Mouse (Mus musculus) adrenal gland, postnatal 14 days (tissue): Measurements from ENCODE around the gene Vsig2. TPM values are rescaled to one million over a fixed set of nuclear protein-coding genes. Genes with fewer than 3 reads are reported as not detected.
A peak's percentile ranks its signal among the peaks of the same experiment; 100 is the strongest.

Experiments used
- DNase-seq: peaks from one replicate; pipeline ENCODE4 v3.0.0; 2021; ENCODE audit warnings: mixed read lengths
- total RNA-seq: library from RNA; stranded (reverse); gene quantifications from 2 replicates; pipeline ENCODE4 v1.2.3, GENCODE M21; 2021

Gene Vsig2
- total RNA-seq, 1 experiment from 2014 or later, result 5.2 TPM

DNA sequence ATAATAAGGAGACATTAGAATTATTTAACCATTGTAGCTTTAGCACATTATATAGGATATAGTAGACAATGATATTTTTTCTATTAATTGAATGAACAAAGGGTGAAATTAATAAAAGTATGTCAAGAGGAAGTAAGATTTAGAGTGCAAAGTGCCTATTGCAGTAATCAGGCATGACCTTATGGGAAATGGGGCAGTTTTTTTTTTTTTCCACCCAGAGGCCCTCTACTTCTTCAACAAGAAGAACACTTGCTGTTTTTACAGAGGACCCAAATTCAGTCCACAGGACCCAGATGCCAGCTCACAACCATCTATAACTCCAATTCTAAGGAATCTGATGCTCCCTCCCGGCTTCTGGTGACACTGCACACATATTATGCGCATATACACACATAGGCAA lies 21.6 kb downstream of the Vsig2 start:
- no peak for DNase-seq

- DNase-seq, result no peak
Observed at GRCm38 (mm10) chr9:37563805-37564204, 24.8 kb downstream of the Vsig2 start.

DNA sequence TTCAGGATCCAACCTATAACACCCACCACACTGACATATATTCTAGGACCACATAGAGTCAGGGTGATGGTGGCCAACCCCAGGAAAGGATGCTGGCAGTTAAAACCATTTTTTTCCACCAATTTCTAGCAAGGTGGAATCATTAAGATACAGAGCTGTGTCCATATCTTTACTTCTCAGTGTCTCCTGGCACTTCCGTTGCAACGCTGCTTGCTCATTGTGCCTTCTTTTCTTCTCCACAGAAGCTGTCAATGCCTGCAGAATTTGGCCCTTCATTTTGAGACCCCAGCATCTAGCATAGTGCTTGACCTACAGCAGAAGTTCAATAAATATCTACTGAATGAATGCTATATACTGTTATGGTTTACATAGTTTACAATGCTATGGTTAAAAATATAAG lies 28.0 kb downstream of the Vsig2 start:
- no peak for DNase-seq

GRCm38 (mm10) chr9:37567454-37567853 lies 28.4 kb downstream of the Vsig2 start:
- DNase-seq, result no peak

- DNase-seq, result peak; percentile 38
Observed at GRCm38 (mm10) chr9:37567892-37568604, 29.0 kb downstream of the Vsig2 start.

GRCm38 (mm10) chr9:37568605-37569214 lies 29.7 kb downstream of the Vsig2 start:
- DNase-seq, result no peak

DNA sequence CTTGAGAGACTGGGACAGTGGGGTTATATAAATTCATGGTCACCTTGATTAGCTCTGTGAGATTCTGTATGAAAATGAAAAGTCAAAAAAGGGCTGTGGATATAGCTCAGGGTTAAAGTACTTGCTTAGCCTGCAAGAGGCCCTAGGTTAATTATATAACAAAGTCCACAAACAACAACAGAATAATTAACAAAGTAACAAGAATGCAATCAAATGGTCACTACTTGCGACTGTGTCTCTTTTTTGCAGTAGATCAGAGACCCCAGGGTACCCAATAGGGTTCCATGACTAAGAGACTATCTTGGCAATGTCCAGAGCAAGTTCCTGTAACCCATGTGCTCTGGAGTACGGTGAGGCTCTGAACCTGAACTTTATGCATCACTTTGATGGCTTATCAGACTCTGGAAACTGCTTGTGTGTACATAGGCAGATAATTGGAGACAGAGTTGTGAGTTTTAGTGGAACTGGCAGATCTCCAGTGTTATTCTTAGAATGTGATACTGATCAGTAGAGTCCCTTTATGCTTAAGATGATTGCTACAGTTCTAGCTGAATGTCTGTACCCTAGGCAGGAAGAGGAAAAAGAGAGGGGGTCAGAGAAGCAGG lies 30.3 kb downstream of the Vsig2 start:
- no peak for DNase-seq

GRCm38 (mm10) chr9:37572204-37572876 lies 33.3 kb downstream of the Vsig2 start:
- no peak for DNase-seq

- peak; percentile 24 for DNase-seq
Observed at GRCm38 (mm10) chr9:37576436-37576930, 37.4 kb downstream of the Vsig2 start.

DNA sequence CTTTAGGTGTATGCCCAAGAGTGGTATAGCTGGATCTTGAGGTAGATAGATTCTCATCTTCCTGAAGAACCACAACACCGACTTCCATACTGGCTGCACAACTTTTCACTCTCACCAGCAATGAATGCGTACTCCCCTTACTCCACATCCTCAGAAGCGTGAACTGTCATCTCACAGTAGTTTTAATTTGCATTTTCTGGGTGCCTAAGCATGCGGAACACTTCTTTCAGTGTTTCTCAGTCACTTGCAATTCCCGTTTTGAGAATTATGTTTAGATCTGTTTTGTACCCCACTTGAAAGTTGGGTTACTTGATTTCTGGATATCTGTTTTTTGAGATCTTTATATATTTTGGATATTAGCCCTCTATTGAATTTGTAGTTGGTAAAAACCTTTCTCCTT lies 44.5 kb downstream of the Vsig2 start:
- DNase-seq, result no peak

DNA sequence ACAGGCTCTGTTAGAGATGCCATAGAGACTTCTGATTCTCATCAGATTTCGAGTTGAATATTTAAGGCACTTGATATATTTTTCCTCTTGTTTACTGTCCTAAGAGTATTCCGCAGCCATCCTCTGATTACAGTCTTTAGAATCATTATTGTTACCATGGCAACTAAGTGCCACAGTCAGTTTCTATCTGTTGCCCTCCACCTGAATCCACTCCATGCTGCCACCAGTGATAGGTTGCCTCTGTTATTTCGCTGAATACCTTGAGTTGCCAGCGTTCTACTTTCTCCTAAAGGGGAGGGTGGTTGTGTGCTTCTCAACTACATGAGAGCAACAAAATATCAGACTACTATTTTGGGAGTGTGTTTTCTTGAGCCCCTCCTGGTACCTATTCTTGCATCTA lies 47.7 kb downstream of the Vsig2 start:
- DNase-seq, result no peak

DNA sequence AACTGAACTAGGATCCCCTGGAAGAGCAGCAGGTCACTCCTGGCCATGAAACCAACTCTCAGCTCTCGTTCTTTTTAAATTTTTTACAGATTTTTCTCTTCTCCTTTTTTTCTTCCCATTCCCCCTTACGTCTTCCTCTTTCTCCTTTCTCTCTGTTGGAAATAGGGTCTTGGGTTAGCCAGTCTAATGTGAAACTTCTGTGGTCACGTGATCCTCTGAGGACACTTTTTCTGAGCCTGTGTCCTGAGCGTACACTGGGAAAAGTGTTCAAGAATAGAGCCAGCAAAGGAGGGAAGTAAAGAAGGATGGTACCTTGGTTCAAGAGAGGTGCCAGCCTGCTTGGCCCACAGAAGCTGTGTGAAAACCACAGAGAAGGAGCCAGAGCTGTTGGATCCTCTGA lies 51.3 kb downstream of the Vsig2 start:
- no peak for DNase-seq

DNA sequence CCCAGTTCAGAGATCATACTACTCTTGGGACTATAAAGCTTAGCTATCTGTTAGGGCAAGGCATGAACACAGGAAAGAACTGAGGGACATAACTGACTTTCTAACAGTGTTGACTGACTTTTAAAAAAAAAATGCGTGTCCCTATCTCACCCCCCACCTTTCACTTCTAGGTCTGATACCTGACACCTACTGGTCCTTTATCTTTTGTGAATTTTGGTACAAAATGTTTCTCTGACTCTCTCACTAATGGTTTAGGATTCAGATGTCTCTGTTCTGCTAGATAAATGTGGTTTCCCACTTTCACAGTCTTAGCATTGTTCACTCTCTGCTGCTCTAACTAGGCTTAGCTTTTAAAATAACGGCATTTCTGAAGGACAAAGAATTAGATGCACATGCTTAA lies 53.0 kb downstream of the Vsig2 start:
- DNase-seq, result no peak

DNA sequence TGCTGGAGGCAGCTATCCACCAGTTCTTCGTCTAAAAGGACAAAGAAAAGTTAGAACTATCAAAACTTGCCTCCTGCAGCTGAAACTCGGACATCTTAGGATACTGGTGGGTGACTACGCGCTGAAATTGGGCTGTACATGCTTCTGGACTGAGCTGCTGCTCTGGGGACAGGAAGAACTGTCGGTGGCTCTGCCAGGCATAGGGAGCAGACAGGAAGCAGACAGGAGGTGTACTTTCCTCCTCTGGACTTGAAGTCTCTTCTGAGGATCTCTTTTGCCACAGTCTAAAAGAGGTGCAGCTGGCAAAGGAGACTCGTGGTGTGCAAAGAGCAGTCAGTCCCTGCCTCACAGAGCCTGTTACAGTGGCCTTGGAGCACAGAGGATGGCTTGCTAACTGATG lies 53.6 kb downstream of the Vsig2 start:
- DNase-seq, result no peak

DNA sequence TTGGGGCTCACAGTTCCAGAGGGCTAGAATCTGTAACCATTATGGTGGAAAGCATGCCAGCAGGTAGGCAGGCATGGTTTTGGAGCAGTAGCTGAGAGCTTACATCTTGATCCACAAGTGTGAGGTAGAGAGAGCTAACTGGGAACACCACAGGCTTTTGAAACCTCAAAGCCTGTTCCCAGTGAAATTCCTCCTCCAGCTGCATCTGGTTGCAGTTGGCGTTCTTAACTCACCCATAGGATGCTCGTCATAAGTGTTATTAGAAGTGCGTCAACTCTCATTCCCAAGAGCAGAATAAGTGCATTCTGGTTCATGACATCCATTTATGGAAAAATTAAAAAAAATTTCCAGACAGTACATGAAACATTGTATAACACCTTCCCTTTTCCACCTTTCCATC lies 54.6 kb downstream of the Vsig2 start:
- DNase-seq, result no peak

Other genes starting within 250 kb of the Vsig2 start
- 2.9 and 4.2 TPM in 2 replicates for gene Ccdc15, start 190.8 kb upstream of the Vsig2 start, total RNA-seq
- gene Hepacam, start 171.9 kb upstream of the Vsig2 start, total RNA-seq, result 0.26 TPM in 2 replicates
- gene Robo4, start 137.4 kb upstream of the Vsig2 start, total RNA-seq, result 30.9 and 37.3 TPM in 2 replicates
- 0.30 and 0.53 TPM in 2 replicates for gene Robo3, start 106.0 kb upstream of the Vsig2 start, total RNA-seq
- 21.9 and 22.5 TPM in 2 replicates for gene Msantd2, start 49.9 kb upstream of the Vsig2 start, total RNA-seq
- gene Esam, start 11.2 kb upstream of the Vsig2 start, total RNA-seq, result 64.0 and 81.0 TPM in 2 replicates
- 3.6 and 4.8 TPM in 2 replicates for gene Nrgn, start 13.6 kb downstream of the Vsig2 start, total RNA-seq
- 12.4 and 14.7 TPM in 2 replicates for gene Siae, start 16.4 kb downstream of the Vsig2 start, total RNA-seq
- gene Spa17, start 74.5 kb downstream of the Vsig2 start, total RNA-seq, result 4.9 and 5.0 TPM in 2 replicates
- gene Tbrg1, start 118.1 kb downstream of the Vsig2 start, total RNA-seq, result 86.0 and 99.4 TPM in 2 replicates
- 0.19 TPM in 2 replicates for gene Panx3, start 130.0 kb downstream of the Vsig2 start, total RNA-seq
- not detected in 2 replicates for gene Olfr160, start 177.0 kb downstream of the Vsig2 start, total RNA-seq
- not detected in 2 replicates for gene Olfr874, start 205.9 kb downstream of the Vsig2 start, total RNA-seq
- gene Olfr875, start 232.6 kb downstream of the Vsig2 start, total RNA-seq, result not detected in 2 replicates